Mouse (Mus musculus) adrenal gland, adult 18-20 months (tissue): ENCODE data around the gene Mtmr4. TPM values are rescaled to one million over a fixed set of nuclear protein-coding genes. Genes with fewer than 3 reads are reported as not detected.
A peak's percentile ranks its signal among the peaks of the same experiment; 100 is the strongest.

ENCODE experiments used
- DNase-seq, 2 experiments: peaks; one replicate each; pipeline ENCODE4 v3.0.0; 2021 to 2022; ENCODE audit warnings: low spot score in 2 of 2
- total RNA-seq, 2 experiments: library from RNA; stranded (reverse); gene quantifications; 1 replicate in 1 of 2; 2 replicates in 1 of 2; pipeline ENCODE4 v1.2.3; 2021

Mtmr4 gene
- total RNA-seq, 2 experiments from 2014 or later, result 25.6 to 29.7 TPM

DNA sequence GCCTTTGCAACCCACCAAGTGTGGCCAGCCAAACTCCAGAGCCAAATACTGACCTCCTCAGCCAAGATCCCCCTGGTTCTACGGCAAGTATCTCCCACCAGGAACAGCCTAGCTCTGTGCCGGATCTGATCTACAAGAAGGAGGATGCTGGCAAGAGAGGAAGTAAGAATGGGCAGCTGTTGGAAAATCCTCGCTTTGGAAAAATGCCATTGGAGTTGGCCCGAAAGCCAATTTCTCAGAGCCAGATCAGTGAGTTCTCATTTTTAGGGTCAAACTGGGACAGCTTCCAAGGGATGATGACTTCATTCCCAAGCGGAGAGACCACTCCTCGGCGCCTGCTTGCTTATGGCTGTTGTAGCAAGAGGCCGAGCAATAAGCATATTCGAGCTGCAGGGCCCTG, 19.6 kb downstream of the Mtmr4 start:
- no peak for DNase-seq

DNA sequence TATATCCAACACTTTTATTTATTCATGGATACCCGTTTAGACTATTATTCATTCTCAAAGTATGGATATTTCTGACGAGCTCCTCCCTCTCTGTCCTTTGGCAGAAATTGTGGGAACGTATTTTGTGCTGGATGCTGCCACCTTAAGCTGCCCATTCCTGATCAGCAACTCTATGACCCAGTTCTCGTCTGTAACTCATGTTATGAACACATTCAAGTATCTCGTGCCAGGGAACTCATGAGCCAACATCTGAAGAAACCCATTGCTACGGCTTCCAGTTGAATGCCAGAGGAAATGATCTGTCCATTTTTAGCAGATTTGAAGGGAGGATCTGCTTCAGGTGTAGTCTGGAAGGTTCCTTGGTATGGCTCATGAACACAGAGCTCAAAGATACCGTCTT, 22.0 kb downstream of the Mtmr4 start:
- no peak for DNase-seq

GRCm38 (mm10) chr11:87615551-87615950, 23.6 kb downstream of the Mtmr4 start:
- DNase-seq, result no peak

- DNase-seq, result no peak
Measured at GRCm38 (mm10) chr11:87615952-87616351, 24.0 kb downstream of the Mtmr4 start.

GRCm38 (mm10) chr11:87616790-87617474, 25.0 kb downstream of the Mtmr4 start, which contains the start of gene Hsf5:
Gene Hsf5, plus strand, starts transcription at chr11:87617164.
- DNase-seq, result no peak

- DNase-seq, result no peak
Measured at GRCm38 (mm10) chr11:87617606-87618005, 25.6 kb downstream of the Mtmr4 start.

GRCm38 (mm10) chr11:87623160-87623559, 31.2 kb downstream of the Mtmr4 start:
- no peak for DNase-seq

- DNase-seq, result no peak
Measured at GRCm38 (mm10) chr11:87629859-87630258, 37.9 kb downstream of the Mtmr4 start.

DNA sequence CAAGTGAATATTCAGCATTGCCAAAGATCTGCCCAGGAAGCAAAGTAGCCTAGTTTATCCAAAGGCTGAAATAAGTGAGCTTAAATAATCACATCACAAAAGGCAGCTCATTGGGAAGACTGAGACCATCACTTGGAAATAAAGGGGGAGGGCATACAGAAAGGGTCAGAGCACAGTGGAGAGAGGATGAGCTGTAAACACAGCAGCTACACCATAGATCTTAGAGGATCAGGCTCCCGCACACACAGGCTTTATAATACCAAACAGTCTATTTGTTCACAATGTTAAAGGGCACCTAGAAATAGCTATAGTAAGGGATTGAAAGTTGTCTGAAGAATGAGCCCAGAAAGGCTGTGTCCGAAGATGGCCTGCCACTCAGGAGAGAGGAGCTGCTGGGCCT, 46.8 kb downstream of the Mtmr4 start:
- DNase-seq, result no peak

DNA sequence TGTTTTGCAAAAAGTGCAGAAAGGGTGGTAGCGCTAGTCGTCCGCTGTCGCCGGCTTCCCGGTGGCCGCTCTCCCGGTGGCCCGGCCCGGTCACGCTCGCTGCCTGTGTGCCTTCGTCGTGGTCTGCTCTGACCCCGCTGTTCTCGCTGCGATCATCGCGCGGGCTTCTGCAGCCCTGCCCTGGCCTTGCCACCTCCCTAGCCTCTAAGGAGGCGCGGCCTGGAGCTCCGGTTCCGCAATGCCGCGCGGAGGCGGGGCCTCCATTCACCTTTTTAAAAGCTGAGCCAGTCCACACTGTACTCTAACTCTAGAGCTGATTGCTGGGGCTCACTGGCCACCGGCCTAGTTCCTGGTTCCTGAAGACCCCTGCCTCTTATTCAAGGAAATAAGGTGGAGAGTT, 47.2 kb downstream of the Mtmr4 start:
- peak; percentile 66 to 72 for DNase-seq

GRCm38 (mm10) chr11:87642865-87643264, 50.9 kb downstream of the Mtmr4 start:
- no peak for DNase-seq

GRCm38 (mm10) chr11:87654693-87655092, 62.7 kb downstream of the Mtmr4 start:
- DNase-seq, result no peak

- DNase-seq, result no peak
Measured at GRCm38 (mm10) chr11:87659216-87659615, 67.3 kb downstream of the Mtmr4 start.

GRCm38 (mm10) chr11:87662407-87662806, 70.4 kb downstream of the Mtmr4 start, which contains the start of gene Rnf43:
Gene Rnf43, plus strand, starts transcription at chr11:87662722.
- peak; percentile 81 for DNase-seq

DNA sequence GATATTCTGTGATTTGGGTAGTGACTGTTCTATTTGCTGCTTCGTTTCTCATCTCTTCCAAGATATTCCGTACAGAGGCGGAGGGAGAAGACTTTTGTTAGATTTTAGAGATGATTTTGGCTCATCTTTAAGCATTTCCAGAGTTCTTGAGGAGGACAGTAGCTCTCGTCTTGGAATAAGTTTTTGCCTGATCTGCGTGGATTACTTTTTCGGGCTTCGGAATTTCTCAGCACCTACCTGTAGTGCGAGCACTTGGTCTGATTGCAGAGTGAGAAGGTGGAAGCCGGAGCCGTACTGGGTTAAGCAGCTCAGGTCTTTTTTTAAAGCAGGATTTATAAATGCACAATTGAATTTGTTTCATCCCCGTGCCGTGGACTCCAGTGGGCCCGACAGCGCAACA, 70.9 kb downstream of the Mtmr4 start:
- DNase-seq, result no peak

GRCm38 (mm10) chr11:87663948-87664347, 72.0 kb downstream of the Mtmr4 start:
- DNase-seq, result no peak

- no peak for DNase-seq
Measured at GRCm38 (mm10) chr11:87664521-87664920, 72.6 kb downstream of the Mtmr4 start.

- no peak for DNase-seq
Measured at GRCm38 (mm10) chr11:87665224-87665623, 73.3 kb downstream of the Mtmr4 start.

GRCm38 (mm10) chr11:87665658-87666057, 73.7 kb downstream of the Mtmr4 start:
- no peak for DNase-seq
